Mouse (Mus musculus) MEL (cell line): ENCODE measurements around the gene Osm. TPM values are rescaled to one million over a fixed set of nuclear protein-coding genes. Genes with fewer than 3 reads are reported as not detected.

Experiments
- DNase-seq: peaks from one replicate; pipeline ENCODE4 v3.0.0; 2011; ENCODE audit warnings: low read depth, low spot score
- H3K27ac ChIP-seq: 2 replicates; pipeline ENCODE4 v1.5.1; 2012; ENCODE audit warnings: low read depth, mild to moderate bottlenecking, control low read depth, low read length, moderate library complexity; ENCODE audit not compliant: control insufficient read depth
- H3K27me3 ChIP-seq, 2 experiments: fragments of 150-350 bp in 1 of 2; sonication (generic) in 1 of 2; 2 replicates each; pipeline ENCODE4 v1.6.1; 2012; ENCODE audit warnings: low read length in 2 of 2, mild to moderate bottlenecking in 2 of 2, improper control_type of control experiment in 1 of 2, moderate library complexity in 1 of 2; ENCODE audit not compliant: insufficient read depth in 2 of 2, control insufficient read depth in 1 of 2
- H3K36me3 ChIP-seq, 2 experiments: 2 replicates each; pipeline ENCODE4 v1.6.1; 2012 to 2014; ENCODE audit warnings: low read length in 2 of 2, improper control_type of control experiment in 1 of 2, inconsistent platforms in 1 of 2, mild to moderate bottlenecking in 1 of 2; ENCODE audit not compliant: insufficient read depth in 2 of 2, control insufficient read depth in 1 of 2
- H3K4me1 ChIP-seq, 2 experiments: fragments of 150-350 bp in 1 of 2; sonication (generic) in 1 of 2; 2 replicates each; pipeline ENCODE4 v1.6.1; 2012; ENCODE audit warnings: low read length in 2 of 2, improper control_type of control experiment in 1 of 2, mild to moderate bottlenecking in 1 of 2; ENCODE audit not compliant: insufficient read depth in 2 of 2, control insufficient read depth in 1 of 2
- H3K4me3 ChIP-seq, 2 experiments: fragments of 150-350 bp in 1 of 2; sonication (generic) in 1 of 2; 2 replicates each; pipeline ENCODE4 v1.5.1; 2012; ENCODE audit warnings: low read depth in 2 of 2, low read length in 2 of 2, mild to moderate bottlenecking in 2 of 2, moderate library complexity in 2 of 2, control low read depth in 1 of 2, improper control_type of control experiment in 1 of 2; ENCODE audit not compliant: control insufficient read depth in 1 of 2, insufficient read depth in 1 of 2
- H3K79me2 ChIP-seq: 2 replicates; pipeline ENCODE4 v1.6.1; 2012; ENCODE audit warnings: mild to moderate bottlenecking, low read length, moderate library complexity; ENCODE audit not compliant: control insufficient read depth, poor library complexity, insufficient read depth
- H3K9ac ChIP-seq: 2 replicates; pipeline ENCODE4 v1.6.1; 2012; ENCODE audit warnings: low read depth, mild to moderate bottlenecking, control low read depth, low read length, moderate library complexity; ENCODE audit not compliant: control insufficient read depth, poor library complexity, severe bottlenecking
- H3K9me3 ChIP-seq: fragments of 150-350 bp; sonication (generic); replicated peaks from 2 replicates; pipeline ENCODE4 v1.6.1; 2012; ENCODE audit warnings: mild to moderate bottlenecking, low read length, improper control_type of control experiment, moderate library complexity; ENCODE audit not compliant: insufficient read depth
- BHLHE40 ChIP-seq: IDR thresholded peaks from 2 replicates; pipeline ENCODE4 v1.6.1; 2012; ENCODE audit warnings: low read depth, mild to moderate bottlenecking, inconsistent platforms, low read length, improper control_type of control experiment, borderline replicate concordance
- CHD1 ChIP-seq: IDR thresholded peaks from 2 replicates; pipeline ENCODE4 v1.6.1; 2012; ENCODE audit warnings: low read depth, mild to moderate bottlenecking, inconsistent platforms, low read length, improper control_type of control experiment
- CHD2 ChIP-seq: IDR thresholded peaks from 2 replicates; pipeline ENCODE4 v1.6.1; 2011; ENCODE audit warnings: low read length, improper control_type of control experiment
- CTCF ChIP-seq, 3 experiments: IDR thresholded peaks in 2 of 3; conservative IDR thresholded peaks in 1 of 3; 2 replicates each; pipeline ENCODE4 v1.5.1; 2011 to 2012; ENCODE audit warnings: low read length in 3 of 3, low read depth in 2 of 3, mild to moderate bottlenecking in 2 of 3, improper control_type of control experiment in 1 of 3, inconsistent platforms in 1 of 3, mixed read lengths in 1 of 3, moderate library complexity in 1 of 3; ENCODE audit not compliant: control insufficient read depth in 1 of 3, insufficient read depth in 1 of 3, poor library complexity in 1 of 3, severe bottlenecking in 1 of 3
- E2F4 ChIP-seq: IDR thresholded peaks from 2 replicates; pipeline ENCODE4 v1.6.1; 2011; ENCODE audit warnings: low read depth, low read length, improper control_type of control experiment, borderline replicate concordance
- ELF1 ChIP-seq: IDR thresholded peaks from 2 replicates; pipeline ENCODE4 v1.6.1; 2014; ENCODE audit warnings: low read depth, mild to moderate bottlenecking, inconsistent platforms, low read length, improper control_type of control experiment, moderate library complexity
- EP300 ChIP-seq, 2 experiments: IDR thresholded peaks; 2 replicates each; pipeline ENCODE4 v1.6.1; 2011; ENCODE audit warnings: improper control_type of control experiment in 2 of 2, low read length in 2 of 2, low read depth in 1 of 2, mild to moderate bottlenecking in 1 of 2
- ETS1 ChIP-seq: IDR thresholded peaks from 2 replicates; pipeline ENCODE4 v1.6.1; 2012; ENCODE audit warnings: low read depth, mild to moderate bottlenecking, inconsistent platforms, low read length, improper control_type of control experiment, moderate library complexity
- GATA1 ChIP-seq: IDR thresholded peaks from 2 replicates; pipeline ENCODE4 v1.6.1; 2011; ENCODE audit warnings: low read depth, low read length, improper control_type of control experiment
- HCFC1 ChIP-seq: IDR thresholded peaks from 2 replicates; pipeline ENCODE4 v1.6.1; 2012; ENCODE audit warnings: low read depth, mild to moderate bottlenecking, inconsistent platforms, low read length, improper control_type of control experiment, moderate library complexity
- JUND ChIP-seq: IDR thresholded peaks from 2 replicates; pipeline ENCODE4 v1.6.1; 2011; ENCODE audit warnings: low read depth, mild to moderate bottlenecking, improper control_type of control experiment, low read length
- MAFK ChIP-seq: IDR thresholded peaks from 2 replicates; pipeline ENCODE4 v1.6.1; 2011; ENCODE audit warnings: low read depth, mild to moderate bottlenecking, low read length, improper control_type of control experiment, borderline replicate concordance
- MAX ChIP-seq: IDR thresholded peaks from 2 replicates; pipeline ENCODE4 v1.6.1; 2011; ENCODE audit warnings: low read length, improper control_type of control experiment
- MAZ ChIP-seq: IDR thresholded peaks from 2 replicates; pipeline ENCODE4 v1.6.1; 2012; ENCODE audit warnings: low read depth, mild to moderate bottlenecking, inconsistent platforms, low read length, improper control_type of control experiment
- MEF2A ChIP-seq: IDR thresholded peaks from 2 replicates; pipeline ENCODE4 v1.6.1; 2014; ENCODE audit warnings: low read depth, mild to moderate bottlenecking, inconsistent platforms, low read length, improper control_type of control experiment; ENCODE audit not compliant: poor library complexity, insufficient replicate concordance, severe bottlenecking; ENCODE audit errors: extremely low read depth
- MXI1 ChIP-seq: IDR thresholded peaks from 2 replicates; pipeline ENCODE4 v1.6.1; 2011; ENCODE audit warnings: mild to moderate bottlenecking, low read depth, low read length, improper control_type of control experiment
- MYB ChIP-seq: IDR thresholded peaks from 2 replicates; pipeline ENCODE4 v1.6.1; 2011; ENCODE audit warnings: mild to moderate bottlenecking, low read depth, low read length, improper control_type of control experiment
- MYC ChIP-seq: IDR thresholded peaks from 2 replicates; pipeline ENCODE4 v1.6.1; 2011; ENCODE audit warnings: low read depth, mild to moderate bottlenecking, low read length, improper control_type of control experiment, moderate library complexity
- NELFE ChIP-seq: IDR thresholded peaks from 2 replicates; pipeline ENCODE4 v1.6.1; 2011; ENCODE audit warnings: low read depth, low read length, improper control_type of control experiment
- NRF1 ChIP-seq: IDR thresholded peaks from 2 replicates; pipeline ENCODE4 v1.6.1; 2014; ENCODE audit warnings: low read depth, mild to moderate bottlenecking, inconsistent platforms, low read length, improper control_type of control experiment, moderate library complexity; ENCODE audit not compliant: poor library complexity, insufficient read depth, severe bottlenecking
- POLR2A ChIP-seq, 2 experiments: IDR thresholded peaks; 2 replicates each; pipeline ENCODE4 v1.6.1; 2011 to 2012; ENCODE audit warnings: low read length in 2 of 2, mild to moderate bottlenecking in 2 of 2, control low read depth in 1 of 2, improper control_type of control experiment in 1 of 2, low read depth in 1 of 2, moderate library complexity in 1 of 2; ENCODE audit not compliant: control insufficient read depth in 1 of 2, insufficient read depth in 1 of 2, poor library complexity in 1 of 2
- POLR2AphosphoS2 ChIP-seq: IDR thresholded peaks from 2 replicates; pipeline ENCODE4 v1.6.1; 2011; ENCODE audit warnings: low read length, improper control_type of control experiment
- POLR2AphosphoS5 ChIP-seq: IDR thresholded peaks from 2 replicates; pipeline ENCODE4 v1.6.1; 2012; ENCODE audit warnings: low read depth, borderline replicate concordance, mild to moderate bottlenecking, inconsistent platforms, low read length, moderate library complexity, mixed read lengths
- RAD21 ChIP-seq: IDR thresholded peaks from 2 replicates; pipeline ENCODE4 v1.6.1; 2011; ENCODE audit warnings: mild to moderate bottlenecking, low read depth, low read length, improper control_type of control experiment
- RCOR1 ChIP-seq: IDR thresholded peaks from 2 replicates; pipeline ENCODE4 v1.6.1; 2012; ENCODE audit warnings: low read depth, mild to moderate bottlenecking, inconsistent platforms, low read length, improper control_type of control experiment
- SIN3A ChIP-seq: IDR thresholded peaks from 2 replicates; pipeline ENCODE4 v1.6.1; 2012; ENCODE audit warnings: low read length, improper control_type of control experiment, inconsistent platforms
- TAL1 ChIP-seq: IDR thresholded peaks from 2 replicates; pipeline ENCODE4 v1.6.1; 2012; ENCODE audit warnings: mild to moderate bottlenecking, inconsistent platforms, low read length, moderate library complexity, mixed read lengths
- TBP ChIP-seq: IDR thresholded peaks from 2 replicates; pipeline ENCODE4 v1.8.0; 2011; ENCODE audit warnings: low read depth, low read length, improper control_type of control experiment
- TCF12 ChIP-seq: IDR thresholded peaks from 2 replicates; pipeline ENCODE4 v1.6.1; 2014; ENCODE audit warnings: low read depth, mild to moderate bottlenecking, inconsistent platforms, low read length, improper control_type of control experiment, moderate library complexity
- UBTF ChIP-seq: IDR thresholded peaks from 2 replicates; pipeline ENCODE4 v1.6.1; 2012; ENCODE audit warnings: low read depth, mild to moderate bottlenecking, inconsistent platforms, low read length, improper control_type of control experiment, moderate library complexity, borderline replicate concordance; ENCODE audit not compliant: insufficient read depth
- USF1 ChIP-seq: IDR thresholded peaks from 2 replicates; pipeline ENCODE4 v1.6.1; 2014; ENCODE audit warnings: low read depth, mild to moderate bottlenecking, inconsistent platforms, low read length, improper control_type of control experiment, moderate library complexity
- USF2 ChIP-seq, 2 experiments: IDR thresholded peaks; 2 replicates each; pipeline ENCODE4 v1.6.1; 2011 to 2012; ENCODE audit warnings: improper control_type of control experiment in 2 of 2, low read length in 2 of 2, borderline replicate concordance in 1 of 2, inconsistent platforms in 1 of 2, low read depth in 1 of 2, mild to moderate bottlenecking in 1 of 2; ENCODE audit not compliant: insufficient read depth in 1 of 2
- ZKSCAN1 ChIP-seq: IDR thresholded peaks from 2 replicates; pipeline ENCODE4 v1.6.1; 2012; ENCODE audit warnings: low read depth, mild to moderate bottlenecking, inconsistent platforms, low read length, improper control_type of control experiment, moderate library complexity
- ZMIZ1 ChIP-seq: IDR thresholded peaks from 2 replicates; pipeline ENCODE4 v1.6.1; 2012; ENCODE audit warnings: low read depth, mild to moderate bottlenecking, inconsistent platforms, low read length, improper control_type of control experiment, moderate library complexity
- ZNF384 ChIP-seq: IDR thresholded peaks from 2 replicates; pipeline ENCODE4 v1.6.1; 2012; ENCODE audit warnings: low read depth, mild to moderate bottlenecking, inconsistent platforms, low read length, improper control_type of control experiment
- polyA plus RNA-seq, 2 experiments: library from polyadenylated mRNA; stranded (reverse) in 1 of 2; unstranded in 1 of 2; fragments of >175 nt in 1 of 2; fragments of >200 nt in 1 of 2; gene quantifications; 2 replicates each; pipeline versions ENCODE4 v1.2.1 to v1.2.4; 2012; ENCODE audit warnings: low replicate concordance in 2 of 2, low read depth in 1 of 2; ENCODE audit not compliant: insufficient read length in 2 of 2, insufficient read depth in 1 of 2, missing spikeins in 1 of 2
- total RNA-seq: library from RNA; depleted of rRNA; stranded (reverse); fragments of 300-350 nt; gene quantifications from 2 replicates; pipeline ENCODE4 v1.2.3, GENCODE M21; 2012

Osm gene
- total and polyA plus RNA-seq, 3 experiments, result 10.6 to 15.4 TPM; not detected in 1

- Histone ChIP-seq H3K4me3 (peak overlapping the region; percentile 5 to 30; a peak in 3 of 4 replicates), H3K79me2 (no peaks in the 10 kb centered on the region; the same call in 1 of the 2 replicates), H3K9me3 (no peaks in the 10 kb centered on the region), H3K36me3 (peaks cover 0 to 20% of the 10 kb centered on the region in 2 experiments; a peak in 2 of 4 replicates), H3K9ac (peak overlapping the region; percentile 51), H3K27me3 (no peaks in the 10 kb centered on the region), H3K4me1 (peaks cover 4 to 35% of the 10 kb centered on the region in 2 experiments; a peak in 3 of 4 replicates), H3K27ac (peak overlapping the region; percentile 80)
- TF ChIP-seq MAFK (no peak), POLR2AphosphoS5 (no peak), BHLHE40 (no peak), NRF1 (no peak), TCF12 (no peak; the same call in 1 of the 2 replicates), ZNF384 (no peak), EP300 (IDR thresholded peaks at IDR 0.05; ENCODE audit: low read depth in 1 of 2, low read length in 2 of 2) (no peak), NELFE (no peak), SIN3A (peak; percentile 63; the same call in 1 of the 2 replicates), ZKSCAN1 (no peak), JUND (no peak), MEF2A (no peak), CTCF (IDR thresholded peaks at IDR 0.05 in 2 of 3, conservative IDR thresholded peaks at IDR 0.05 in 1 of 3; ENCODE audit: control insufficient read depth in 1 of 3, insufficient read depth in 1 of 3, low read depth in 2 of 3, low read length in 3 of 3, poor library complexity in 1 of 3, severe bottlenecking in 1 of 3) (no peak), GATA1 (no peak), MYB (no peak), MAZ (no peak), E2F4 (no peak), ELF1 (0 out of 2 replicates have a peak, but pooled peaks have one; percentile 13), CHD1 (no peak), CHD2 (no peak), RCOR1 (no peak), MXI1 (no peak), ETS1 (0 out of 2 replicates have a peak, but pooled peaks have one; percentile 9), USF1 (peak; percentile 65), MAX (peak; percentile 55; the same call in 1 of the 2 replicates), TBP (peak; percentile 58; the same call in 1 of the 2 replicates), POLR2A (IDR thresholded peaks at IDR 0.05; ENCODE audit: control insufficient read depth in 1 of 2, insufficient read depth in 1 of 2, low read depth in 1 of 2, low read length in 2 of 2, poor library complexity in 1 of 2) (no peak), RAD21 (no peak), UBTF (no peak), ZMIZ1 (no peak), MYC (0 out of 2 replicates have a peak, but pooled peaks have one; percentile 60), USF2 (IDR thresholded peaks at IDR 0.05; ENCODE audit: borderline replicate concordance in 1 of 2, insufficient read depth in 1 of 2, low read depth in 1 of 2, low read length in 2 of 2) (no peak), TAL1 (no peak), POLR2AphosphoS2 (no peak), HCFC1 (no peak)
- peak; percentile 85 for DNase-seq
Observed at GRCm38 (mm10) chr11:4222046-4222950, 13.9 kb upstream of the Osm start.
